Mouse (Mus musculus): ENCODE results near the gene Map3k10. TPM values are rescaled to one million over a fixed set of nuclear protein-coding genes. Genes with fewer than 3 reads are reported as not detected.

Gene Map3k10
- total RNA-seq, 2 experiments from 2014 or later = 0.77 TPM; not detected in 1

DNA sequence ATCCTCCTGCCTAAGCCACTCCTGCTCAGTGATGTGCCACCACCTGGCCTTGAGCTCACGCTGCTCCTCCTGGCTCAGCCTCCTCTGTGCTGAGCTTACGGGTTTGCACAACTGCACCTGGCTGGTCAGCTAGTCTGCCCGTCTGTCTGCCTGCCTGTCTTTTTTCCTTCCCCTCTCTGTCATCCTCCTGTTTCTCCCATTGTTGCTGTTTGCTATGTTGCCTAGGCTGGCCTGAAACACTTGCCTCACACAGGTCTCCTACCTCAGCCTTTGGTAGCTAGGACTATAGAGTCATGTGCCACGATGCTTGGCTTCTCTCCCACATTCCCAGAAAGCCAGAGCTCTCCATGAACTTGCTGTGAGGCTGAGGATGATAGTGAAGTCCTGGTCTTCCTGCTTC, 61.5 kb downstream of the Map3k10 start:
- no peak for ATAC-seq (replicated peaks; ENCODE audit: low FRiP score, poor library complexity, severe bottlenecking)

GRCm38 (mm10) chr7:27610871-27611270, 63.5 kb downstream of the Map3k10 start:
- ATAC-seq (replicated peaks; ENCODE audit: low FRiP score, poor library complexity, severe bottlenecking) = no peak

GRCm38 (mm10) chr7:27610370-27610769, 64.0 kb downstream of the Map3k10 start:
- no peak for ATAC-seq (replicated peaks; ENCODE audit: low FRiP score, poor library complexity, severe bottlenecking)

DNA sequence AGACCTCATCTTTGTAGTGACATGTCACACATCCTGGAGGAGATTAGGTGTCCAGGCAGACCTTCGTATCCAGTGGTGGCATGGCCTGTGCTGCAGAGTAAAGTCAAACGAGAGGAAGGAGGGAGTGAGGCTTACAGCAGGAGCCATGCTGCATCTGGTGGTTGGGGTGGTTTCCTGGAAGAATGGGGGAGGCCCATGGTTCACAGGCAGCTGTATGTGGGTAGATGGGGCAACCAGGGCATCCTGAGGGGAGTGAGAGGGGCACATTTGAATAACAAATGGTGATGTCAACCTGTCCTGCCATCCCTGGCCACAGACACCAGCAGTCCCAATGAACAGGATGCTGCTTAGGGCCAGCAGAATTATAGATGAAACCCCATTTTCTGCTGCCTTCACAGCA, 64.7 kb downstream of the Map3k10 start:
- no peak for ATAC-seq (replicated peaks; ENCODE audit: low FRiP score, poor library complexity, severe bottlenecking)

GRCm38 (mm10) chr7:27609285-27609684, 65.1 kb downstream of the Map3k10 start:
- no peak for ATAC-seq (replicated peaks; ENCODE audit: low FRiP score, poor library complexity, severe bottlenecking)

DNA sequence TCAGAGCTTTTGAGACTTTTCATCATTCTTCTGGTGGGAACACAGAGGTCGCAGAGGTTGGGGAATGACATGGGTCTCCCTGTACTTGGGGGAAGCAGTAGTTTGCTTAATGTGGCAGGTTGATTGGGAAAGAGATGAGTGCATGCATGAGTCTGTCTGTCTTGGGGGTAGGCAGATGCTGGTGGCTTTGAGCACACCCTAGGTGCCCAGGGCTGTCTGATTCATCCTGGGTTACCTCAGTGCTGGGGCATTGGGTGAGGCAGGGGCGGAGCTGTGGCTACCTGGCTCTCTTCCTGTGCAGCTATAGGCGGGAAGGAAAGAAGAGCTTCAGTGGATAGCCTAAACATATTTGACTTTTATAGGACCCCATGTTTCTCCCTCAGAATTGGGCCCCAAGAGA, 66.3 kb downstream of the Map3k10 start:
- no peak for ATAC-seq (replicated peaks; ENCODE audit: low FRiP score, poor library complexity, severe bottlenecking)

DNA sequence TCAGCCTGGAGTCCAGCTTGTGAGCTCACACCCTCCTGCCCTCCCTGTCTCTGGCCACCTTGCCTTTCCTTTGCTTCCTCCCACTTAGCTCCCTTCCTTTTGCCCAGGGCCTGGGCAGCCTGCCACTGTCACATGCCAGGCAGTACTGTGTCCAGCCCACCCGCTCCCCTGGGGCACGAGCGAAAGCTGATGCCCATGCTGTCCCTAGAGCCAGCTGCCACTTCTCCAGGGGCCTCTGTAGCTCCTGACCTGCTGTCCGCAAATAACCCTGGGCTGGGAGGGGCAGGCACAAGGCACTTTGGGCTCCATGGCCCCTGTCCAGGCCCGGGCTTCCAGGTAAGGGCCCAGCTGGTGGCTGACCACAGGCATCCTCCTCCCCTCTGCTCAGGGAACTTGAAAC, 66.8 kb downstream of the Map3k10 start:
- no peak for ATAC-seq (replicated peaks; ENCODE audit: low FRiP score, poor library complexity, severe bottlenecking)

- no peak; the same call in 1 of the 2 replicates for ATAC-seq (replicated peaks; ENCODE audit: low FRiP score, poor library complexity, severe bottlenecking)
These were observed 67.7 kb downstream of the Map3k10 start for GRCm38 (mm10) chr7:27606481-27607254.

Other genes with a start within 250 kb of the Map3k10 start
- gene Sptbn4, start 226.9 kb downstream of the Map3k10 start, total RNA-seq (2015; ENCODE audit: low replicate concordance) = 0.42 TPM in 1 of 2 replicates, not detected in the other
- 0.17 and 0.28 TPM in 2 replicates for gene Sptbn4, start 226.9 kb downstream of the Map3k10 start, total RNA-seq (2017; ENCODE audit: low replicate concordance)
- 379 and 403 TPM in 2 replicates for gene Blvrb, start 226.6 kb downstream of the Map3k10 start, total RNA-seq (2015; ENCODE audit: low replicate concordance)
- 431 and 604 TPM in 2 replicates for gene Blvrb, start 226.6 kb downstream of the Map3k10 start, total RNA-seq (2017; ENCODE audit: low replicate concordance)
- 31.8 and 57.3 TPM in 2 replicates for gene Sertad3, start 200.8 kb downstream of the Map3k10 start, total RNA-seq (2015; ENCODE audit: low replicate concordance)
- 56.2 and 61.8 TPM in 2 replicates for gene Sertad3, start 200.8 kb downstream of the Map3k10 start, total RNA-seq (2017; ENCODE audit: low replicate concordance)
- gene Sertad1, start 187.7 kb downstream of the Map3k10 start, total RNA-seq (2015; ENCODE audit: low replicate concordance) = 26.5 and 34.1 TPM in 2 replicates
- gene Sertad1, start 187.7 kb downstream of the Map3k10 start, total RNA-seq (2017; ENCODE audit: low replicate concordance) = 26.2 and 30.5 TPM in 2 replicates
- gene Prx, start 175.3 kb downstream of the Map3k10 start, total RNA-seq (2015; ENCODE audit: low replicate concordance) = not detected in 2 replicates
- 0.28 and 0.43 TPM in 2 replicates for gene Prx, start 175.3 kb downstream of the Map3k10 start, total RNA-seq (2017; ENCODE audit: low replicate concordance)
- not detected in 2 replicates for gene Hipk4, start 151.3 kb downstream of the Map3k10 start, total RNA-seq (2015; ENCODE audit: low replicate concordance)
- gene Hipk4, start 151.3 kb downstream of the Map3k10 start, total RNA-seq (2017; ENCODE audit: low replicate concordance) = not detected in 2 replicates
- 128 and 139 TPM in 2 replicates for gene Pld3, start 121.4 kb downstream of the Map3k10 start, total RNA-seq (2015; ENCODE audit: low replicate concordance)
- 73.6 and 84.7 TPM in 2 replicates for gene Pld3, start 121.4 kb downstream of the Map3k10 start, total RNA-seq (2017; ENCODE audit: low replicate concordance)
- 2.9 TPM in 1 of 2 replicates, not detected in the other for gene 2310022A10Rik, start 121.4 kb downstream of the Map3k10 start, total RNA-seq (2015; ENCODE audit: low replicate concordance)
- 3.6 and 10.4 TPM in 2 replicates for gene 2310022A10Rik, start 121.4 kb downstream of the Map3k10 start, total RNA-seq (2017; ENCODE audit: low replicate concordance)
- 22.7 and 25.1 TPM in 2 replicates for gene Akt2, start 83.0 kb downstream of the Map3k10 start, total RNA-seq (2015; ENCODE audit: low replicate concordance)
- gene Akt2, start 83.0 kb downstream of the Map3k10 start, total RNA-seq (2017; ENCODE audit: low replicate concordance) = 51.2 and 57.6 TPM in 2 replicates
- gene Ttc9b, start 20.7 kb downstream of the Map3k10 start, total RNA-seq (2015; ENCODE audit: low replicate concordance) = not detected in 2 replicates
- gene Ttc9b, start 20.7 kb downstream of the Map3k10 start, total RNA-seq (2017; ENCODE audit: low replicate concordance) = not detected in 2 replicates
- not detected in 2 replicates for gene Zfp607b, start 14.7 kb upstream of the Map3k10 start, total RNA-seq (2015; ENCODE audit: low replicate concordance)
- gene Zfp607b, start 14.7 kb upstream of the Map3k10 start, total RNA-seq (2017; ENCODE audit: low replicate concordance) = 0.28 TPM in 1 of 2 replicates, not detected in the other
- gene Zfp60, start 56.8 kb upstream of the Map3k10 start, total RNA-seq (2015; ENCODE audit: low replicate concordance) = 0.42 and 4.0 TPM in 2 replicates
- 1.8 and 4.5 TPM in 2 replicates for gene Zfp60, start 56.8 kb upstream of the Map3k10 start, total RNA-seq (2017; ENCODE audit: low replicate concordance)
- 1.5 and 6.7 TPM in 2 replicates for gene Zfp626, start 132.6 kb upstream of the Map3k10 start, total RNA-seq (2015; ENCODE audit: low replicate concordance)
- gene Zfp626, start 132.6 kb upstream of the Map3k10 start, total RNA-seq (2017; ENCODE audit: low replicate concordance) = 0.68 and 2.8 TPM in 2 replicates
- gene Zfp59, start 164.0 kb upstream of the Map3k10 start, total RNA-seq (2015; ENCODE audit: low replicate concordance) = 0.63 and 1.9 TPM in 2 replicates
- 2.0 and 2.4 TPM in 2 replicates for gene Zfp59, start 164.0 kb upstream of the Map3k10 start, total RNA-seq (2017; ENCODE audit: low replicate concordance)
- 0.58 and 1.0 TPM in 2 replicates for gene Zfp607a, start 182.9 kb upstream of the Map3k10 start, total RNA-seq (2015; ENCODE audit: low replicate concordance)
- gene Zfp607a, start 182.9 kb upstream of the Map3k10 start, total RNA-seq (2017; ENCODE audit: low replicate concordance) = 1.1 and 2.6 TPM in 2 replicates

Data from erythroblast, adult 5-6 weeks (primary cell).